Mouse (Mus musculus) cerebellum, adult 2 months (tissue): Measurements from ENCODE around the gene Mon2.
A peak's percentile ranks its signal among the peaks of the same experiment; 100 is the strongest.

Experiments used
- CTCF ChIP-seq: fragments of 200-500 bp; IDR thresholded peaks from 2 replicates; pipeline ENCODE4 v1.5.1; 2011; ENCODE audit warnings: low read depth, mild to moderate bottlenecking, control low read depth, low read length, moderate library complexity, borderline replicate concordance; ENCODE audit not compliant: insufficient read depth
- POLR2A ChIP-seq: fragments of 200-500 bp; IDR thresholded peaks from 2 replicates; pipeline ENCODE4 v1.6.1; 2011; ENCODE audit warnings: low read length, control low read depth, borderline replicate concordance; ENCODE audit not compliant: insufficient read depth

DNA sequence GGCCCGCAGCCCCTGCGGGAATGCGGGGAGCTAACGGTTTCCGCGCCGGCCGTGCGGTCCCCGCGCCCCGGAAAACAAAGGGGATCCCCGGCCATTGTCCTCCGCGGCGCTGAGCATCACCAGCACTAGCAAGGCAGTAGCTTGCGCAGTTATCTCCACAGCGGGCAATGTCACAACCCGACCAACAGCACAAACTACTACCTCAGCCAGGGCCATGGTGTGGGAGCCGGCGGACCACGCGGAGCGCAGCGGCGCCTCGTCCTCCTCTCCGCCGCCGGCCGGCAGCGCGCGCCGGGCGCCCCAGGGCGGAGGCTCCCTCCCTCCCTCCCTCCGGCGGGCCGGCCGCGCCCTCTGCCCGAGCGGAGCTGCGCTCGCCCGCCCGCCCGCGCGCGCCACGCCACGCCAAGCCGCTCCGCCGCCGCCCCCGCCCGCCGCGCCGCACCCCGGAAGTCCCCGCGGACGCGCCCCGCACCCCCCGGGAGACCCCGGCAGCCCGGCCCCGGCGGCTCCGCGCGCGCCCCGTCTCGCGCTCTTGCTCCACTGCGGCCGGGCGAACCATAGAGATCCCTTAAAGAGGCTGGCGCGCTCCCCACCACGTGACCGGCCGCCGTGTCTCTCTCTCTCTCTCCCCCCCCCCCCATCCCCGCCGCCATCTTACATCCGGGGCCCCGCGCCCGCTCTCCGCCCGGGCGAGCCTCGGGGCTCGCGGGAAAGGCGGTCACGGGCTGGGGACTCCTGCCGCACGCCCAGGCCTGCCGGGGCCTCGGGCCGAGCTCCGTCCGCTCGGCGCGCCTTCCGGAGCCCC is 90.6 kb downstream of the Mon2 start:
- no peak for TF ChIP-seq CTCF
- peak; percentile 62 for TF ChIP-seq POLR2A
